Mouse (Mus musculus): Measurements from ENCODE around the gene Rph3al. TPM values are rescaled to one million over a fixed set of nuclear protein-coding genes. Genes with fewer than 3 reads are reported as not detected.
A peak's percentile ranks its signal among the peaks of the same experiment; 100 is the strongest.

Gene Rph3al
- polyA plus RNA-seq, 1 experiment: 3.8 TPM

DNA sequence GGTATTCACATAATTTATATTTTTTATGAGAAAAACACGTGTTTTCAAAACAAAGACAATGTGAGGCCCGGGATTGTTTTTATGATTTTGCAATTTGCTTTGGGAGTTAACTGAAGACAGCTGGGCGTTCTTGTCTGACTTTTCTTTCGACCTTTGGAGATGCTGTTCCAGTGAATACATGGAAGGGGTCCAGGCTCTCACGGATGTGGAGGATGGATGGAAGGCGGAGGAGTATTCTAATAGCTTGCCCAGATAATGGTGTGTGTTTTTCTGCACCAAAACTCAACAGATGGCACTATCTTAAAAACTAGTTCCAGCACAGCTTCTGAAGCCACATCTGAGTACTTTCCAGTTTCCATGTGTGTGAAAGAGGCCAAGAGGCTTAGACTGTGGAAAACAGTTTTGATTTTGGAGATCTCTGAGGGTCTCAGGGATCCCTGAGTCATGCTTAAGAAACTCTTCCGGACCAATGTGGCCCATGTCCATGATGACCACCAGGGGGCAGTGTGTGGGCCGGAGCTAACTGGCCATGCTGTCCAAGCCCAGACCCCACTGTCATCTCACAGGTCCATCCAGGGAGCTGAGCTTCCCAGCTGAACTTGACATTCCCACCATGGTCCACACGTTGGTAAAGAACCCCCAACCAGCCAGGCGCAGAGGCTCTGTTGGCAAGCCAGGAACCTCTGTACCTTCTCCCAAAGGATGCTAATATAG, 25.1 kb downstream of the Rph3al start:
- H3K27me3 ChIP-seq (ENCODE audit: control insufficient read depth, insufficient read depth, low read length): no peaks in the 10 kb centered on the region
- 57% methylated on average over 10 of the region's 10 CpGs for WGBS
- H3K4me1 ChIP-seq (ENCODE audit: control insufficient read depth, insufficient read depth, insufficient read length): no peaks in the 10 kb centered on the region
- H3K27ac ChIP-seq (ENCODE audit: insufficient read depth, low read length): no peak overlapping the region
- no peak overlapping the region for H3K4me3 ChIP-seq (ENCODE audit: extremely low read depth, insufficient read depth, insufficient read length)
- peak; percentile 23 to 55 for DNase-seq (ENCODE audit: low read depth in 1 of 2, low spot score in 2 of 2)
- TF ChIP-seq POLR2A (IDR thresholded peaks at IDR 0.05; ENCODE audit: low read depth, low read length): no peak
- TF ChIP-seq CTCF (IDR thresholded peaks at IDR 0.05; ENCODE audit: extremely low read depth, insufficient read depth, insufficient read length, insufficient replicate concordance): peak; percentile 78
- H3K36me3 ChIP-seq (ENCODE audit: control insufficient read depth, insufficient read depth, low read length): 0 out of 2 replicates have a peak, but pooled peaks cover 1% of the 10 kb centered on the region

DNA sequence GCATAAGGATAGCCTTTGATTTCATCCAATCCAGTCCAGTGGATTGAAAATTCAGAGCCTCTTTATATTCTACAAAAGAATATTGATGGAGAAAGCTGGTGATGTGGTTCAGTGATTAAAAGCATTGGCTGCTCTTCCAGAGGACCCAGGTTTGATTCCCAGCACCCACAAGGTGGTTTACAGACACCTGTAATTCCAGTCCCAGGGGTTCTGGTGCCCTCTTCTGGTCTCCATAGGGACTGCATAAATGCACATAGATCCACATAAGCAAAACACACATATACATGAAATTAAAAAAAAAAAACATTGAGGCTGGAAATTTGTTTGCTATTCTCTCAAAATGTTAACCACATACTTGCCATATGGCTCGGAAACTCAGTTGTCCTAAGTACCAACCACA, 26.3 kb downstream of the Rph3al start:
- H3K27ac ChIP-seq (ENCODE audit: insufficient read depth, low read length): no peak overlapping the region

DNA sequence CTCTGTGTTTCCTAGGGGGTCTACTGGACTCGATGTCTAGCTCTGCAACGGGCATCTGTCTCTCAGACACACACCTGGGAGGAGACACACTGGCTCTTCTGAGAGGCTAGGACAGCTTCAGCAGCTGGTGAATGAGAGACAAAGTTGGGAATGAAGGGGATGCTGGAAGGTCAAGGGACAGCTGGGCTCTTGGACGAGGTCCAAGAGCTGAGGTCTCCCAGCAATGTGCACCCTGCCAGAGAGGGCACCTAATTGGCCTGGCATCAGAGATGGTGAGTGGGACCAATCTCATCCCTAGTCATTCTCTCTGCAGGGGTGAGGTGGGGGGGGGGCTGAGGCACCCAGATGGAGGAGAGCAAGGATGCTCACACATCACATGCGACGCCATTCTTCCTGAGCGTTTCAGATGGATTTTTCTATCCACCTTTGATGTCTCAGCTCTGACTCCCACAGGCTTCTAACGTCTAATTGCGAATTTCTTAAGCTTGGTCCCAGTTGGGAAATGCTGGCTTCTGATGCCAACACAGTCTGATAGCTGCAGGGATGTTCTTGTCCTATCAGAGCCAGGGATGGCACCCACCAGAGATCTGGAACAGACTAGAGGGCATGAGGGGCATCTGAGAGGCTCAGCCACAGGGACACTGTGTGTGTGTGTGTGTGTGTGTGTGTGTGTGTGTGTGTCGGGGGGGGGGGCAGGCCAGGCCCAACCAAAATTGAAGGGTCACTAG, 28.4 kb downstream of the Rph3al start:
- no peak overlapping the region for H3K4me3 ChIP-seq (ENCODE audit: extremely low read depth, insufficient read depth, insufficient read length)
- no peaks in the 10 kb centered on the region for H3K27me3 ChIP-seq (ENCODE audit: control insufficient read depth, insufficient read depth, low read length)
- no peak overlapping the region for H3K27ac ChIP-seq (ENCODE audit: insufficient read depth, low read length)
- H3K4me1 ChIP-seq (ENCODE audit: control insufficient read depth, insufficient read depth, insufficient read length): no peaks in the 10 kb centered on the region
- peaks cover 1% of the 10 kb centered on the region; the same call in 1 of the 2 replicates for H3K36me3 ChIP-seq (ENCODE audit: control insufficient read depth, insufficient read depth, low read length)
- WGBS: 91% methylated on average over 9 of the region's 9 CpGs
- no peak for TF ChIP-seq CTCF (IDR thresholded peaks at IDR 0.05; ENCODE audit: extremely low read depth, insufficient read depth, insufficient read length, insufficient replicate concordance)
- no peak for TF ChIP-seq POLR2A (IDR thresholded peaks at IDR 0.05; ENCODE audit: low read depth, low read length)
- no peak for DNase-seq (ENCODE audit: low read depth in 1 of 2, low spot score in 2 of 2)

More for the DNA sequence above, 26.3 kb downstream of the Rph3al start:
- no peak for DNase-seq (ENCODE audit: low read depth in 1 of 2, low spot score in 2 of 2)
- TF ChIP-seq POLR2A (IDR thresholded peaks at IDR 0.05; ENCODE audit: low read depth, low read length) (no peak), CTCF (IDR thresholded peaks at IDR 0.05; ENCODE audit: extremely low read depth, insufficient read depth, insufficient read length, insufficient replicate concordance) (no peak)
- 94% methylated on average over 1 of the region's 1 CpGs for WGBS
- Histone ChIP-seq H3K36me3 (ENCODE audit: control insufficient read depth, insufficient read depth, low read length) (0 out of 2 replicates have a peak, but pooled peaks cover 1% of the 10 kb centered on the region), H3K4me3 (ENCODE audit: extremely low read depth, insufficient read depth, insufficient read length) (no peak overlapping the region), H3K4me1 (ENCODE audit: control insufficient read depth, insufficient read depth, insufficient read length) (no peaks in the 10 kb centered on the region), H3K27me3 (ENCODE audit: control insufficient read depth, insufficient read depth, low read length) (no peaks in the 10 kb centered on the region)

DNA sequence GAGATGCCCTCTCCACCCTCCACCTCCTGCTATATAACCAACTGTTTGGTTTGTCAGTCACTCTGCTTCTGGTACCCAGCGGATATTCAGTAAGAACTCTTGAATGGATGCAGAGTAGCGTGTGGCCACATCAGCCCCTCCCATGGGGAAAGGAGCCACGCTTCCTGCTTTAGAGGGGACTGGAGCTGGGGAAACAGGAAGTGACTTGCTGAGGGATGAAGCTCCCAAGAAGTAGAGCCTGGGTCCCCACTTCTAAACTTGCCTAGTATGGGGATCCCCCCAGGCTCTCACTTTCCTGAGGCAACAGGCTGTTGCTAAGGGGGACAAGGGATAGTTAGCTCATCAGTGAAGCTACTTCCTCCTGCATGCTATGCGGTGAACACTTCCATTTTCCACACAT, 30.8 kb downstream of the Rph3al start:
- H3K36me3 ChIP-seq (ENCODE audit: control insufficient read depth, insufficient read depth, low read length): peaks cover 1% of the 10 kb centered on the region; the same call in 1 of the 2 replicates
- no peaks in the 10 kb centered on the region for H3K4me1 ChIP-seq (ENCODE audit: control insufficient read depth, insufficient read depth, insufficient read length)
- no peaks in the 10 kb centered on the region for H3K27me3 ChIP-seq (ENCODE audit: control insufficient read depth, insufficient read depth, low read length)
- no peak overlapping the region for H3K27ac ChIP-seq (ENCODE audit: insufficient read depth, low read length)
- TF ChIP-seq CTCF (IDR thresholded peaks at IDR 0.05; ENCODE audit: extremely low read depth, insufficient read depth, insufficient read length, insufficient replicate concordance): no peak
- TF ChIP-seq POLR2A (IDR thresholded peaks at IDR 0.05; ENCODE audit: low read depth, low read length): no peak
- H3K4me3 ChIP-seq (ENCODE audit: extremely low read depth, insufficient read depth, insufficient read length): no peak overlapping the region
- no peak for DNase-seq (ENCODE audit: low read depth in 1 of 2, low spot score in 2 of 2)
- WGBS: 75% methylated on average over 4 of the region's 4 CpGs

DNA sequence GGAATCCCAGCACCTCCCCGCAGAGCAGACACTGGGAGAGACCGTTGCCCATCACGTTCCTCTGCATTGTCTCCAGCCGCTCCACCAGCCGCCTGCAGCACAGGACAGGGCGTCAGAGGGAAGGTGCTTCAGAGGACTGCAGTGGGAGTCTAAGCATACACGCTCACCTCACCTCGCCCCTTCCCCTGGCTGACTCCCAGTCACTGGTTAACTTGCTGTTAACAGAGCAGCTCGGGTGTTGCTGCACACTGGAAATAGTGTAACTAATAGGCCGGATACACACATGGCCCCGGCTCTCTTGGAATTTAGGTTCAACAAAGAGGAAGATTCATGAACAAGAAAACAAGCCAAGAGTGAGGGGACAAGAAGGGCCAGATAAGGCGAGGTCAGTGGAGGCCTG, 31.7 kb downstream of the Rph3al start:
- no peak overlapping the region for H3K27ac ChIP-seq (ENCODE audit: insufficient read depth, low read length)
- peaks cover 1% of the 10 kb centered on the region; the same call in 1 of the 2 replicates for H3K36me3 ChIP-seq (ENCODE audit: control insufficient read depth, insufficient read depth, low read length)
- H3K4me1 ChIP-seq (ENCODE audit: control insufficient read depth, insufficient read depth, insufficient read length): no peaks in the 10 kb centered on the region
- 93% methylated on average over 12 of the region's 12 CpGs for WGBS
- H3K27me3 ChIP-seq (ENCODE audit: control insufficient read depth, insufficient read depth, low read length): no peaks in the 10 kb centered on the region
- H3K4me3 ChIP-seq (ENCODE audit: extremely low read depth, insufficient read depth, insufficient read length): no peak overlapping the region
- TF ChIP-seq CTCF (IDR thresholded peaks at IDR 0.05; ENCODE audit: extremely low read depth, insufficient read depth, insufficient read length, insufficient replicate concordance) (no peak), POLR2A (IDR thresholded peaks at IDR 0.05; ENCODE audit: low read depth, low read length) (no peak)
- DNase-seq (ENCODE audit: low read depth in 1 of 2, low spot score in 2 of 2): no peak

DNA sequence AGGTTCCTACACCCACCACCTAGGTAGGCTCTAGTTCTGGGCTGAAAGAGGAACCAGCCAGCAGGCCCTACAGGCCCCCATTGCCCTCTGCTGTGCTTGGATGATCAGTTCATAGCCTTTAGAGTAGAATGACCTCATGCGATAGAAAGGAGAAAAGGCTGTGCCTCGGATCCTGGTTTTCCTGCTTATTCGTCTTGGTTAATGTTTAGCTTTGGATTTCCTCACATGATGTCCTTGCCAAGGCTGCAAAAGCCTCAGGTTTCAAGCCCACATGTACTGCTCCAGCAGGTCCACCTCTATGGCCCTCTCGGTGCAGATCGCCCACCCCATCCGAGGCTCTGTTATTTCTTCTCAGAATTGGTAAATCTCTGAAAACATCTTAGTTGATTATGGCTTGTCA, 33.2 kb downstream of the Rph3al start:
- Histone ChIP-seq H3K36me3 (ENCODE audit: control insufficient read depth, insufficient read depth, low read length) (peaks cover 1% of the 10 kb centered on the region; the same call in 1 of the 2 replicates), H3K27ac (ENCODE audit: insufficient read depth, low read length) (no peak overlapping the region), H3K4me1 (ENCODE audit: control insufficient read depth, insufficient read depth, insufficient read length) (no peaks in the 10 kb centered on the region), H3K4me3 (ENCODE audit: extremely low read depth, insufficient read depth, insufficient read length) (no peak overlapping the region), H3K27me3 (ENCODE audit: control insufficient read depth, insufficient read depth, low read length) (no peaks in the 10 kb centered on the region)
- WGBS: 91% methylated on average over 6 of the region's 6 CpGs
- TF ChIP-seq POLR2A (IDR thresholded peaks at IDR 0.05; ENCODE audit: low read depth, low read length): no peak
- no peak for TF ChIP-seq CTCF (IDR thresholded peaks at IDR 0.05; ENCODE audit: extremely low read depth, insufficient read depth, insufficient read length, insufficient replicate concordance)
- no peak for DNase-seq (ENCODE audit: low read depth in 1 of 2, low spot score in 2 of 2)
